Mouse (Mus musculus): ENCODE results near the gene Pou5f1. TPM values are rescaled to one million over a fixed set of nuclear protein-coding genes. Genes with fewer than 3 reads are reported as not detected.

The Pou5f1 gene
- polyA plus RNA-seq, 1 experiment from 2014 or later: not detected

DNA sequence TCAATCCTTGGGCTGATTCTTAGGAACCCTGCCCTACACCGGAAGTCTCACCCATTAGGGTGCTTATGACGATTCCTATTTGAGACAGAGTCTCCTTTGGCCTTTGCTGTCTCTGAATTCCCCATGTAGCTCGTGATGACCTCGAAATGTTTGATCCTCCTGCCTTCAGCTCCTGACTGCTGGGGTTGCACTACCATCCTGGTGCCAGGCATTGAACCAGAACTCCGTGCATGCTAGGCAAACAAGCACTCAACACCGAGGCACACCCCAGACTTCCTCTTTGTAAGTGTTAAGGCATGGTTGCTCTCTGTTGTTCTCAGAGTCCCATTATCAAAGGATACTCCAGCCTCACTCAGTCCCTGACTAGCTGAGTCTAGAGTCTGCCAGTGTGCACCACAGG, 38.2 kb downstream of the Pou5f1 start:
- Histone ChIP-seq H3K27ac (ENCODE audit: low read depth, low read length) (no peak overlapping the region), H3K4me1 (replicated peaks; ENCODE audit: control insufficient read depth, insufficient read depth, low read length) (no peaks in the 10 kb centered on the region), H3K4me2 (replicated peaks; ENCODE audit: low read depth) (no peak overlapping the region), H3K36me3 (ENCODE audit: control insufficient read depth, insufficient read depth) (no peaks in the 10 kb centered on the region), H3K4me3 (ENCODE audit: low read depth, low read length) (no peak overlapping the region), H3K9me3 (ENCODE audit: control insufficient read depth) (no peaks in the 10 kb centered on the region), H3K9ac (ENCODE audit: low read depth, low read length) (no peak overlapping the region), H3K27me3 (replicated peaks; ENCODE audit: control insufficient read depth, insufficient read depth, low read length) (no peaks in the 10 kb centered on the region)
- WGBS: 71% methylated on average over 6 of the region's 6 CpGs
- TF ChIP-seq CTCF (IDR thresholded peaks at IDR 0.05; ENCODE audit: low read depth): no peak
- no peak for ATAC-seq

DNA sequence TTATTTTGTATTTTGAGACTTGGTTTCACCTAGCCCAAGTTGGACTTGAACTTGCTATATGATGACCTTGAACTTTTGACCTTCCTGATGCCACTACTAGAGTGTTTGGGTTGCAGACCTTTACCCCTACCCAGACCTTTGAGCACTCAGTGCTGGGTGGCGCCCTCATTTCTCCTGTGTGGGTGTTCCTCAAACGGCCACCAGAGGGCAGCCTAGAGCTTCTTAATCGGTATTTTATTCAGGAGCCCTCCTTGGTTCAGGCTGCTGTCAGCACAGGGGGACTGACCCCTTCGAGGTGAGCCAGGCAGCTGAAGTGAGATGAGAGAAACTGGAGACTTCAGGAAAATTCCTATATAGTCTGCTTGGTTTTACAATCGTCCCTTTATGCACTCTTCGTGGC, 38.9 kb downstream of the Pou5f1 start:
- ATAC-seq: peak; percentile 35; the same call in 1 of the 2 replicates
- Histone ChIP-seq H3K27ac (ENCODE audit: low read depth, low read length) (no peak overlapping the region), H3K4me3 (ENCODE audit: low read depth, low read length) (no peak overlapping the region), H3K9ac (ENCODE audit: low read depth, low read length) (no peak overlapping the region), H3K27me3 (replicated peaks; ENCODE audit: control insufficient read depth, insufficient read depth, low read length) (no peaks in the 10 kb centered on the region), H3K9me3 (ENCODE audit: control insufficient read depth) (no peaks in the 10 kb centered on the region), H3K36me3 (ENCODE audit: control insufficient read depth, insufficient read depth) (no peaks in the 10 kb centered on the region), H3K4me2 (replicated peaks; ENCODE audit: low read depth) (no peak overlapping the region), H3K4me1 (replicated peaks; ENCODE audit: control insufficient read depth, insufficient read depth, low read length) (no peaks in the 10 kb centered on the region)
- WGBS: 37% methylated on average over 6 of the region's 6 CpGs
- TF ChIP-seq CTCF (IDR thresholded peaks at IDR 0.05; ENCODE audit: low read depth): peak; percentile 81

DNA sequence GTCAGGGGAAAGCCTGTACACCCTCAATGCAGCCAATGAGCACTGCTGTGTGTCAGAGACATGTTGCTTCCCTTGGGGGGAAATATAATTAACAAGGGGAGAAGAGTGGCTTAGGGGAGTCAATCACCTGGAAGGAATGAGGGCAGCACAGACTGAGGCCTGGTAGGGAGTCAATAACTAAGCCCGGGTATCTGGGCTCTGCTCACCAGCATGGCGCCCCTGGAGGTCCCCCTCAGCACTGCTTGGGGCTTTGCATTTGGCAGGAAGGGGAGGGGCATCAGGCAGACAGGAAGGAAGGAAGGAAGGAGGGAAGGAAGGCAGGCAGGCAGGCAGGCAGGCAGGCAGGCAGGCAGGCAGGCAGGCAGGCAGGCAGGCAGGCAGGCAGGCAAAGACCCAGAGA, 41.6 kb downstream of the Pou5f1 start:
- Histone ChIP-seq H3K4me2 (replicated peaks; ENCODE audit: low read depth) (no peak overlapping the region), H3K27ac (ENCODE audit: low read depth, low read length) (no peak overlapping the region), H3K4me1 (replicated peaks; ENCODE audit: control insufficient read depth, insufficient read depth, low read length) (no peaks in the 10 kb centered on the region), H3K36me3 (ENCODE audit: control insufficient read depth, insufficient read depth) (no peaks in the 10 kb centered on the region), H3K9ac (ENCODE audit: low read depth, low read length) (no peak overlapping the region), H3K9me3 (ENCODE audit: control insufficient read depth) (no peaks in the 10 kb centered on the region), H3K27me3 (replicated peaks; ENCODE audit: control insufficient read depth, insufficient read depth, low read length) (no peaks in the 10 kb centered on the region), H3K4me3 (ENCODE audit: low read depth, low read length) (no peak overlapping the region)
- ATAC-seq: no peak
- TF ChIP-seq CTCF (IDR thresholded peaks at IDR 0.05; ENCODE audit: low read depth): 0 out of 2 replicates have a peak, but pooled peaks have one; percentile 24
- 69% methylated on average over 2 of the region's 2 CpGs for WGBS

DNA sequence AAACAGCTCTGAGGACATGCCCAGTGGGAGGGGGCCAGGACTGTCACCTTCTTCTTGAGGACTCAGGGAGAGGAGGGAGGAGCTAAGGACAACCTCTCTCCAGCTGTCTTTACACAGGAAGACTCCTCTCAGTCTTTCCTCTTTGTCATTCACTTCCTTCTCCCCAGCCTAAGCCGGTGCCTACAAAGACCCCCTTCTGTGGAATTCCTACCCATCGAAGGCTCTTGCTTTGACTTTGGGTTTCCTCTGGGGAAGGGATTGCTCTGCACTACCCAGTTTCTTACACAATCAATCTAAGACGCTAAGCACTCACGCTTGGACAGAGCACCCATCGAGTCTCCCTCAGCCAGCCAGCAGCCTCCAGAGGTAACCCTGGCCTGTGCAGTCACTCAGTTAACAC, 42.8 kb downstream of the Pou5f1 start:
- no peak for TF ChIP-seq CTCF (IDR thresholded peaks at IDR 0.05; ENCODE audit: low read depth)
- Histone ChIP-seq H3K36me3 (ENCODE audit: control insufficient read depth, insufficient read depth) (no peaks in the 10 kb centered on the region), H3K27me3 (replicated peaks; ENCODE audit: control insufficient read depth, insufficient read depth, low read length) (no peaks in the 10 kb centered on the region), H3K9me3 (ENCODE audit: control insufficient read depth) (no peaks in the 10 kb centered on the region), H3K4me2 (replicated peaks; ENCODE audit: low read depth) (no peak overlapping the region), H3K4me1 (replicated peaks; ENCODE audit: control insufficient read depth, insufficient read depth, low read length) (no peaks in the 10 kb centered on the region), H3K9ac (ENCODE audit: low read depth, low read length) (no peak overlapping the region), H3K27ac (ENCODE audit: low read depth, low read length) (no peak overlapping the region), H3K4me3 (ENCODE audit: low read depth, low read length) (no peak overlapping the region)
- no peak for ATAC-seq
- 36% methylated on average over 5 of the region's 5 CpGs for WGBS

DNA sequence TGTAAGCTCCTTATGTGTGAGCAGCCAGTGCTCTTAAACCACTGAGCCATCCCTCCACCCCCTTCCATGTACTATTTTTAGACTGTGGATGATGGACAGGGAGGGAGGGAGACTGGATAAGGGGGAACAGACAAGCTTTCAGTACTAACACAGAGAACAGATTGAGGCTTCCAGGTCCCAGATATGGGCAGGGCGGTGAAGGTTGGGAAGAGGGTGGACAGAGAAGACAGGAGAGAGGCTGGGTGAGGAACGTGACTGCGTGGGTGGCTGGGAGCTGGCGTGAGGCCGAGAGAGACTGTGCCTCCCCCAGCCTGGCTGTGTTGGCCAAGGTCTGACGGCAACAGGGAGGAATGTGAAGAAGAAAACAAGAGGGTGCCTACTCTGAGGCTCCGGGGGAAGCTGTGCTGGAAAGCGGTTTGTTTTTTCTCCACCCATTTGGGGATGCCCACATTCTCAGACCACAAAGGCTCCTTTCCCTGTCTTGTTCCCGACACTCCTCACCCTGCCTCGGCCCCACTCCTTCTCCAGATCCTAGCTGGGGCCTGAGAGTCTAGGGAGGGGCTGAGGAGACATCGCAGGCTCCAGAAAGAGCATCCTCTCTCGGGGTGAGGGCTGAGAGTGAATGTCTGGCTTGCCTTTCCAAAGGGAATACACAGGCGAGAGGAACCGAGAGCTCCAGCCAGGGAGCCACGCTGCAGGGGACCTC, 43.8 kb downstream of the Pou5f1 start:
- no peak overlapping the region for H3K9ac ChIP-seq (ENCODE audit: low read depth, low read length)
- ATAC-seq: peak; percentile 28; the same call in 1 of the 2 replicates
- H3K27me3 ChIP-seq (replicated peaks; ENCODE audit: control insufficient read depth, insufficient read depth, low read length): no peaks in the 10 kb centered on the region
- peak overlapping the region; percentile 30; the same call in 1 of the 2 replicates for H3K27ac ChIP-seq (ENCODE audit: low read depth, low read length)
- no peaks in the 10 kb centered on the region for H3K4me1 ChIP-seq (replicated peaks; ENCODE audit: control insufficient read depth, insufficient read depth, low read length)
- WGBS: 45% methylated on average over 15 of the region's 15 CpGs
- no peak overlapping the region for H3K4me3 ChIP-seq (ENCODE audit: low read depth, low read length)
- H3K4me2 ChIP-seq (replicated peaks; ENCODE audit: low read depth): no peak overlapping the region
- H3K9me3 ChIP-seq (ENCODE audit: control insufficient read depth): no peaks in the 10 kb centered on the region
- no peaks in the 10 kb centered on the region for H3K36me3 ChIP-seq (ENCODE audit: control insufficient read depth, insufficient read depth)
- no peak for TF ChIP-seq CTCF (IDR thresholded peaks at IDR 0.05; ENCODE audit: low read depth)

DNA sequence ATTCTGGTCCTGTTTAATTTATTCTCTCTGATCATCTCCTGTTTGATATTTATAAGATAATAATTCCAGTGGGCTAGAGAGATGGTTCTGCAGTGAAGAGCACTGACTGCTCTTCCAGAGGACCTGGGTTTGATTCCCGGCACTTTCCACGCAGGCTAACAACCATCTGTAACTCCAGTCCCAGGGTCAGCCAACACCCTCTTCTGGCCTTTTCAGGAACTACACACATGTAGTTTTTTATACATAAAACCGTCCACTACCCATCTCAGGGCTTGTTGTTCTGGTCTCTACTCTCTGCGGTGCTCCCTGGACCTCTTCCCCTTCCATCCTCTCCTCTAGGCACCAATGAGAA, 44.3 kb downstream of the Pou5f1 start:
- H3K4me3 ChIP-seq (ENCODE audit: low read depth, low read length): no peak overlapping the region
- no peaks in the 10 kb centered on the region for H3K9me3 ChIP-seq (ENCODE audit: control insufficient read depth)
- H3K4me2 ChIP-seq (replicated peaks; ENCODE audit: low read depth): no peak overlapping the region
- H3K4me1 ChIP-seq (replicated peaks; ENCODE audit: control insufficient read depth, insufficient read depth, low read length): no peaks in the 10 kb centered on the region
- ATAC-seq: no peak
- no peaks in the 10 kb centered on the region for H3K27me3 ChIP-seq (replicated peaks; ENCODE audit: control insufficient read depth, insufficient read depth, low read length)
- no peaks in the 10 kb centered on the region for H3K36me3 ChIP-seq (ENCODE audit: control insufficient read depth, insufficient read depth)
- H3K9ac ChIP-seq (ENCODE audit: low read depth, low read length): no peak overlapping the region
- WGBS: 96% methylated on average over 4 of the region's 4 CpGs
- peak overlapping the region; percentile 30; the same call in 1 of the 2 replicates for H3K27ac ChIP-seq (ENCODE audit: low read depth, low read length)
- TF ChIP-seq CTCF (IDR thresholded peaks at IDR 0.05; ENCODE audit: low read depth): peak; percentile 29; the same call in 1 of the 2 replicates

Measured in intestine, postnatal 0 days (tissue).